Mouse (Mus musculus) olfactory bulb, adult 2 months (tissue): ENCODE measurements around the gene Tmem50a. TPM values are rescaled to one million over a fixed set of nuclear protein-coding genes. Genes with fewer than 3 reads are reported as not detected.

ENCODE experiments used
- H3K27ac ChIP-seq: fragments of 200-500 bp; 2 replicates; pipeline ENCODE4 v1.5.1; 2012; ENCODE audit warnings: low read depth, low read length; ENCODE audit not compliant: insufficient read depth
- H3K4me1 ChIP-seq: fragments of 200-500 bp; 2 replicates; pipeline ENCODE4 v1.6.1; 2012; ENCODE audit warnings: low read length; ENCODE audit not compliant: control insufficient read depth, insufficient read depth
- H3K4me3 ChIP-seq: fragments of 200-500 bp; 2 replicates; pipeline ENCODE4 v1.5.1; 2012; ENCODE audit warnings: mild to moderate bottlenecking, low read depth, low read length, moderate library complexity; ENCODE audit not compliant: insufficient read depth
- CTCF ChIP-seq: fragments of 200-500 bp; IDR thresholded peaks from 2 replicates; pipeline ENCODE4 v1.5.1; 2012; ENCODE audit warnings: low read depth, mild to moderate bottlenecking, low read length, moderate library complexity; ENCODE audit not compliant: insufficient read depth
- POLR2A ChIP-seq: fragments of 200-500 bp; IDR thresholded peaks from 2 replicates; pipeline ENCODE4 v1.6.1; 2012; ENCODE audit warnings: mild to moderate bottlenecking, low read depth, low read length, moderate library complexity; ENCODE audit not compliant: insufficient read depth
- WGBS: fragments of 180-500 bp; shearing (Covaris S2); methylation state at CpG from one replicate; pipeline ENCODE4 v1.1.7; 2018; 5-methylcytosine and 5-hydroxymethylcytosine counted together
- polyA plus RNA-seq: library from polyadenylated mRNA; stranded (reverse); fragments of >200 nt; gene quantifications from 2 replicates; pipeline ENCODE4 v1.2.4, GENCODE M21; 2012; ENCODE audit warnings: low replicate concordance; ENCODE audit not compliant: missing spikeins, insufficient read depth, insufficient read length

The Tmem50a gene
- polyA plus RNA-seq, 1 experiment = not detected

GRCm38 (mm10) chr4:134851876-134852275, 62.9 kb downstream of the Tmem50a start:
- Histone ChIP-seq H3K4me1 (peaks cover 11% of the 10 kb centered on the region), H3K27ac (0 out of 2 replicates have a peak overlapping the region, but pooled peaks have one; percentile 11), H3K4me3 (peak overlapping the region; percentile 71)
- no peak for TF ChIP-seq POLR2A
- TF ChIP-seq CTCF = no peak
- WGBS = 4% methylated on average over 14 of the region's 14 CpGs

DNA sequence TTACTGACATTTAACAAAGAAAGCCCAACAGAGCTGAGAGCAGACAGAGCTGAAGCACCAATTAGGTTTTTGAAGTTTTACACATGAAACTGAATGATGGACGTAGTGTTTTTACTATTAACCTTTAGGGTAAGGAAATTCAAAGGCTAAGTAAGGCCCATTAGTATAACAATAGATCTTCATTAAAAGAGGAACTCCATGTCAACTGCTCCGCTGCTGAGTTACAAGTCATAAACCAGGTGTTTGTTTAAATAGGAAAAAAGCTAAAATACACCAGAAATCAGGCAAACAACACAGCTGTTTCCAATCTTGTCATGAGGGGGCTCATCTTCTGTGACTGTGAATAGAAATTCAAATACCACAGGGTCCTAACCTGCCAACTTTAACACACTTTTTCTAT, 63.6 kb downstream of the Tmem50a start:
- Histone ChIP-seq H3K4me3 (no peak overlapping the region), H3K27ac (no peak overlapping the region), H3K4me1 (peaks cover 8% of the 10 kb centered on the region)
- TF ChIP-seq CTCF = no peak
- 32% methylated on average over 2 of the region's 2 CpGs for WGBS

DNA sequence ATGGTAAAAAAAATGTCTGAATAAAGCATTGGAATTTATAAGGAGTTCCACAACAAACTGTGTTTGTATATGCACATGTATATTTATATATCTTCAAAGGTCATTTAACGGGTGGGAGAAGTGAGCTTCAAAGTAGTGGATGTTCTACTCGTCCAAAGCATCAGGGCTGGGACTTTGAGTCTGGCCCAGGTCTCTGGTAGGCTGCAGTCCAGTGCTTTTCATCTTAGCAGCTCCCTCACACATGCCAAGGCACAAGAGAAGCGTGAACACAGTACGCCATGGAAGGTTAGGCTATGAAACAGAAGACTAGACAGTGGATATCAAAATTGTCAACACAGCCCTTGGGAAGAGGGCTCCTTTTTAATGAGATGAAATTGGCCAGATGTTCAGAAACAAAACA, 64.3 kb downstream of the Tmem50a start:
- peaks cover 7% of the 10 kb centered on the region for H3K4me1 ChIP-seq
- H3K27ac ChIP-seq = no peak overlapping the region
- H3K4me3 ChIP-seq = no peak overlapping the region
- TF ChIP-seq CTCF (no peak), POLR2A (no peak)
- 39% methylated on average over 4 of the region's 4 CpGs for WGBS

Other genes starting within 250 kb of the Tmem50a start
- gene Man1c1, start 210.7 kb downstream of the Tmem50a start, polyA plus RNA-seq = not detected in 2 replicates
- gene Ldlrap1, start 147.0 kb downstream of the Tmem50a start, polyA plus RNA-seq = not detected in 2 replicates
- gene Maco1, start 61.7 kb downstream of the Tmem50a start, polyA plus RNA-seq = not detected in 2 replicates
- not detected in 2 replicates for gene Rhd, start 50.5 kb downstream of the Tmem50a start, polyA plus RNA-seq
- gene Rsrp1, start 8.6 kb upstream of the Tmem50a start, polyA plus RNA-seq = 408 and 522 TPM in 2 replicates
- 295 TPM in 1 of 2 replicates, not detected in the other for gene Syf2, start 15.9 kb upstream of the Tmem50a start, polyA plus RNA-seq
- gene Runx3, start 205.6 kb upstream of the Tmem50a start, polyA plus RNA-seq = not detected in 2 replicates